Mouse (Mus musculus) liver, postnatal 0 days (tissue): ENCODE measurements at regions not wholly inside any gene's neighbourhood (a gene's known extent, or its start where the extent isn't known, plus 50 kb on each side); places are given as distances from the start of the nearest gene placed in this dataset.

Experiments
- ATAC-seq: fragments of 200-750 bp; cut with Nextera tagmentation; 2 replicates; pipeline ENCODE4 v1.8.0; 2017; ENCODE audit warnings: mild to moderate bottlenecking, moderate library complexity
- DNase-seq: peaks from one replicate; pipeline ENCODE4 v3.0.0-alpha.2; 2016
- H3K27ac ChIP-seq: fragments of 300-500 bp; sonication (generic); 2 replicates; pipeline ENCODE4 v1.5.1; 2014; ENCODE audit warnings: antibody characterized with exemption, moderate library complexity, mild to moderate bottlenecking, low read depth
- H3K27me3 ChIP-seq: fragments of 300-500 bp; sonication (generic); 2 replicates; pipeline ENCODE4 v1.6.1; 2014; ENCODE audit warnings: low read length, control low read depth, mixed read lengths; ENCODE audit not compliant: insufficient read depth
- H3K36me3 ChIP-seq: fragments of 300-500 bp; sonication (generic); replicated peaks from 2 replicates; pipeline ENCODE4 v1.6.1; 2014; ENCODE audit warnings: mild to moderate bottlenecking, control low read depth, low read length, moderate library complexity, mixed read lengths; ENCODE audit not compliant: insufficient read depth
- H3K4me1 ChIP-seq: fragments of 300-500 bp; sonication (generic); 2 replicates; pipeline ENCODE4 v1.6.1; 2014; ENCODE audit warnings: antibody characterized with exemption, mild to moderate bottlenecking, control low read depth; ENCODE audit not compliant: insufficient read depth
- H3K4me2 ChIP-seq: fragments of 300-500 bp; sonication (generic); 2 replicates; pipeline ENCODE4 v1.6.1; 2014; ENCODE audit warnings: low read depth, mild to moderate bottlenecking, low read length, moderate library complexity, mixed read lengths
- H3K4me3 ChIP-seq: fragments of 300-500 bp; sonication (generic); 2 replicates; pipeline ENCODE4 v1.5.1; 2014; ENCODE audit warnings: low read depth, low read length
- H3K9ac ChIP-seq: fragments of 300-500 bp; sonication (generic); replicated peaks from 2 replicates; pipeline ENCODE4 v1.6.1; 2014; ENCODE audit warnings: mild to moderate bottlenecking, moderate library complexity
- H3K9me3 ChIP-seq: fragments of 300-500 bp; sonication (generic); 2 replicates; pipeline ENCODE4 v1.6.1; 2016; ENCODE audit warnings: mild to moderate bottlenecking, control low read depth, low read length, mixed read lengths
- CTCF ChIP-seq: sonication (generic); IDR thresholded peaks from 2 replicates; pipeline ENCODE4 v1.5.1; 2016; ENCODE audit warnings: antibody characterized with exemption, low read depth
- EP300 ChIP-seq: IDR thresholded peaks from 2 replicates; pipeline ENCODE4 v1.6.1; 2016; ENCODE audit warnings: antibody characterized with exemption, low read depth, mild to moderate bottlenecking
- WGBS: fragments of 180-500 bp; shearing (Covaris S2); extraction: QIAGEN DNeasy Blood & Tissue Kit; methylation state at CpG from one replicate; pipeline ENCODE4 v1.1.7; 2014; ENCODE audit not compliant: insufficient replicate concordance; 5-methylcytosine and 5-hydroxymethylcytosine counted together

GRCm38 (mm10) chr14:66452828-66453227, 443.8 kb upstream of the Gulo start:
- Histone ChIP-seq H3K9me3 (no peaks in the 10 kb centered on the region), H3K27ac (no peak overlapping the region), H3K4me2 (no peak overlapping the region), H3K9ac (no peak overlapping the region), H3K27me3 (no peaks in the 10 kb centered on the region), H3K4me1 (no peaks in the 10 kb centered on the region), H3K36me3 (no peaks in the 10 kb centered on the region), H3K4me3 (no peak overlapping the region)
- no peak for DNase-seq
- no peak for ATAC-seq
- TF ChIP-seq CTCF (no peak), EP300 (no peak)
- WGBS: 71% methylated on average over 3 of the region's 3 CpGs

- no peaks in the 10 kb centered on the region for H3K9me3 ChIP-seq
- H3K27ac ChIP-seq: no peak overlapping the region
- H3K9ac ChIP-seq: no peak overlapping the region
- no peaks in the 10 kb centered on the region for H3K4me1 ChIP-seq
- no peak overlapping the region for H3K4me3 ChIP-seq
- no peak for TF ChIP-seq EP300
- no peak for TF ChIP-seq CTCF
- DNase-seq (no peak), ATAC-seq (no peak)
- no peaks in the 10 kb centered on the region for H3K27me3 ChIP-seq
- no peak overlapping the region for H3K4me2 ChIP-seq
- WGBS: 56% methylated on average over 10 of the region's 10 CpGs
- no peaks in the 10 kb centered on the region for H3K36me3 ChIP-seq
Observed at GRCm38 (mm10) chr14:66450351-66450750, 441.3 kb upstream of the Gulo start.

DNA sequence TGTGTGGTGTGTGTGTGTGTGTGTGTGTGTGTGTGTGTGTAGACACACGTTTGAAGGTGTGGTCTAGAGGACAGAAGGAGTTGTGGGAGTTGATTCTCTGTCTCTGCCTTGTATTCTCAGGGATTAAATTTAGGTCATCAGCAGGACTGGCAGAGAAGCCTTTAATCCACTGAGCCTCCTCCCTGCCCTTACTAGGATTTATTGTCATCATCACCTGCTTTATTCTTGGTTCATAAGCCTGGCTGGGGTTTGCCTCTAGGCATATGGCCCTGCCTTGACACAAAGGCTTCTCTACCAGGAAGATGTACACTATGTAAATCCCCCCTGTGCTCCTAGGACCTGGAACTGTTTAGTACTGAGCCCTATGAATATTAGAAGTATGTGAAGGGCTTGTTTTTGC, 433.6 kb upstream of the Gulo start:
- Histone ChIP-seq H3K9me3 (no peaks in the 10 kb centered on the region), H3K9ac (no peak overlapping the region), H3K4me3 (no peak overlapping the region), H3K27ac (no peak overlapping the region), H3K4me1 (no peaks in the 10 kb centered on the region), H3K4me2 (no peak overlapping the region), H3K36me3 (no peaks in the 10 kb centered on the region), H3K27me3 (no peaks in the 10 kb centered on the region)
- ATAC-seq: no peak
- 10% methylated on average over 1 of the region's 1 CpGs for WGBS
- TF ChIP-seq EP300 (no peak), CTCF (no peak)
- no peak for DNase-seq

GRCm38 (mm10) chr14:66441825-66442224, 432.8 kb upstream of the Gulo start:
- TF ChIP-seq EP300 (no peak), CTCF (no peak)
- WGBS: 43% methylated on average over 4 of the region's 4 CpGs

DNA sequence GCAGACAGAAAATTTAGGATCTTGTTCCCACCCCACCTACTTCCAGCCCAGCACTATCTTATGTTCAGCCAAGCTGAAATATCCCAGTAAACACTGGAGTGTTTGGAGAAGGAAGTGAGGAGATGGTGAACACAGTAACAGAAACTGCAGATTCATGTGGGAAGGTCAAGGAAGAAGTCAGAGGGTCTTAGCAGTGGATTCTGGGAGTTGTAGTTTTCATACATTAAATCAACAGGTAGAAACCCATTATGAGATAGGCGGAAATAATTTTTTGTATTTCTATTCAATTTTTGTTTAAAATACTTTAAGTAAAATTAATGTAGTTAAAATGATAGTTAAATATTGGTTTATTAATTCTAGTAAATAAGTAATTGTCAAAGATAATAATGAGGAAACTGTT, 429.6 kb upstream of the Gulo start:
- no peak for TF ChIP-seq EP300
- H3K27ac ChIP-seq: no peak overlapping the region
- H3K4me2 ChIP-seq: no peak overlapping the region
- DNase-seq (no peak), ATAC-seq (no peak)
- H3K4me1 ChIP-seq: no peaks in the 10 kb centered on the region
- no peaks in the 10 kb centered on the region for H3K9me3 ChIP-seq
- no peak overlapping the region for H3K9ac ChIP-seq
- H3K4me3 ChIP-seq: no peak overlapping the region
- H3K36me3 ChIP-seq: no peaks in the 10 kb centered on the region
- H3K27me3 ChIP-seq: no peaks in the 10 kb centered on the region
- WGBS: 72% methylated on average over 1 of the region's 1 CpGs

More at GRCm38 (mm10) chr14:66441825-66442224, 432.8 kb upstream of the Gulo start:
- H3K9ac ChIP-seq: no peak overlapping the region
- no peak overlapping the region for H3K4me2 ChIP-seq
- no peaks in the 10 kb centered on the region for H3K4me1 ChIP-seq
- no peak overlapping the region for H3K4me3 ChIP-seq
- DNase-seq (no peak), ATAC-seq (no peak)
- H3K27ac ChIP-seq: no peak overlapping the region
- H3K27me3 ChIP-seq: no peaks in the 10 kb centered on the region
- no peaks in the 10 kb centered on the region for H3K9me3 ChIP-seq
- H3K36me3 ChIP-seq: no peaks in the 10 kb centered on the region

DNA sequence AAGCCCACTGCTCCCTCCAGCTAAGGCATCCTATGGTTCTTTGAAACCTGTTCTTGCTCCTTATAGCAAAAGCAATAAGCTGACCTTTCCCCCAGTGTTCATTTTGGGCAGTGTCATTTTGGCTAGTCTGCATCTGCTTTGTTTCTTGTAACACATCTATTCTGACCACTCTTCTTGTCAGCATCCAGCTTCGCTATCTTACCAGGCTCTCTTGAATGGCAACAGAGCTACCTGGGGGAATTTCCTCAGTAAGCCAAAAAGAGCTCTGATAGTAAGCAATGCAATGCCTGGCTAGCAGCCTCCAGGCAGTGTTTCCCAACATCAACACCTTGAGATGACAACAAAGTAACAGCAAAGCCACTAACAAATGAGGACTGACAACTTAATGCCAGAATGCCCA, 429.0 kb upstream of the Gulo start:
- H3K27me3 ChIP-seq: no peaks in the 10 kb centered on the region
- ATAC-seq (no peak), DNase-seq (no peak)
- TF ChIP-seq EP300 (no peak), CTCF (no peak)
- no peak overlapping the region for H3K4me2 ChIP-seq
- no peaks in the 10 kb centered on the region for H3K4me1 ChIP-seq
- WGBS: 64% methylated on average over 1 of the region's 1 CpGs
- no peak overlapping the region for H3K27ac ChIP-seq
- H3K9me3 ChIP-seq: no peaks in the 10 kb centered on the region
- no peak overlapping the region for H3K9ac ChIP-seq
- no peak overlapping the region for H3K4me3 ChIP-seq
- H3K36me3 ChIP-seq: no peaks in the 10 kb centered on the region

DNA sequence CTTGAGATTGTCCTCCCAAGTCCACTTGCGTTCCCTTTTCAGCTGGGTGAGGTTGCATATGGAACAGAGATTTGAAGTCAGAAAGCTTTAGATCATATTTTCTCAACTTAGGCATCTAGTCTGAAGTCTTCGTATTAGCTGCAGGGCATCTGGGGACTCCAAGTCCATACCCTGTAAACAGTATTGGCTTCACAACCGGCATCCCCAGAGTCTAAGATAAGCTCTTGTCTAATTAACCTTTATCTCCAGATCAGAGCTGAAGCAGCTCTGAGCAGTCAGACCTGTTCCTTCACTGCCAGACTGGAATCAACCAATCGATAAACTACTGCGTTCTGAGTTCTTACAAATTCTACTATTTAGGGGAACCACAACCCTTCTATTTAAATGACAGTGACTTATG, 422.6 kb upstream of the Gulo start:
- no peak for TF ChIP-seq EP300
- TF ChIP-seq CTCF: no peak
- no peaks in the 10 kb centered on the region for H3K27me3 ChIP-seq
- no peak overlapping the region for H3K4me2 ChIP-seq
- DNase-seq: no peak
- H3K27ac ChIP-seq: no peak overlapping the region
- no peaks in the 10 kb centered on the region for H3K9me3 ChIP-seq
- no peak overlapping the region for H3K9ac ChIP-seq
- H3K4me3 ChIP-seq: no peak overlapping the region
- H3K36me3 ChIP-seq: no peaks in the 10 kb centered on the region
- ATAC-seq: no peak
- 76% methylated on average over 5 of the region's 5 CpGs for WGBS
- no peaks in the 10 kb centered on the region for H3K4me1 ChIP-seq
